Mouse (Mus musculus) duodenum, adult 2 months (tissue): ENCODE data around the gene Serpinb5. TPM values are rescaled to one million over a fixed set of nuclear protein-coding genes. Genes with fewer than 3 reads are reported as not detected.

Experiments
- polyA plus RNA-seq: library from polyadenylated mRNA; depleted of rRNA; stranded (reverse); fragments of >200 nt; gene quantifications from 2 replicates; pipeline ENCODE4 v1.2.3, GENCODE M21; 2012; ENCODE audit warnings: low replicate concordance; rRNA removed

The Serpinb5 gene
- polyA plus RNA-seq, result 0.05 and 0.26 TPM in 2 replicates

GRCm38 (mm10) chr1:106860847-106861246 is at the start of gene Serpinb5:
Gene Serpinb5 (plus strand): TSS chr1:106861173.

Other genes with a start within 250 kb of the Serpinb5 start
- 0.69 and 1.3 TPM in 2 replicates for gene Bcl2, start 146.9 kb upstream of the Serpinb5 start, polyA plus RNA-seq
- 6.7 and 10.3 TPM in 2 replicates for gene Kdsr, start 101.4 kb upstream of the Serpinb5 start, polyA plus RNA-seq
- gene Vps4b, start 64.4 kb upstream of the Serpinb5 start, polyA plus RNA-seq, result 11.0 and 12.0 TPM in 2 replicates
- not detected in 2 replicates for gene Serpinb12, start 73.3 kb downstream of the Serpinb5 start, polyA plus RNA-seq
- not detected in 2 replicates for gene Serpinb13, start 119.8 kb downstream of the Serpinb5 start, polyA plus RNA-seq
- gene Serpinb3a, start 191.1 kb downstream of the Serpinb5 start, polyA plus RNA-seq, result not detected in 2 replicates
- gene Serpinb3d, start 222.3 kb downstream of the Serpinb5 start, polyA plus RNA-seq, result not detected in 2 replicates